Mouse (Mus musculus): ENCODE measurements around the gene Zfp972. TPM values are rescaled to one million over a fixed set of nuclear protein-coding genes. Genes with fewer than 3 reads are reported as not detected.

Gene Zfp972
- 3.2 TPM for polyA plus RNA-seq (2014; fragmentation: Illumina TruSeq; extraction: RNeasy Lipid Tissue Mini Kit (QIAGEN cat#74804); ENCODE audit: low read depth, low replicate concordance)

DNA sequence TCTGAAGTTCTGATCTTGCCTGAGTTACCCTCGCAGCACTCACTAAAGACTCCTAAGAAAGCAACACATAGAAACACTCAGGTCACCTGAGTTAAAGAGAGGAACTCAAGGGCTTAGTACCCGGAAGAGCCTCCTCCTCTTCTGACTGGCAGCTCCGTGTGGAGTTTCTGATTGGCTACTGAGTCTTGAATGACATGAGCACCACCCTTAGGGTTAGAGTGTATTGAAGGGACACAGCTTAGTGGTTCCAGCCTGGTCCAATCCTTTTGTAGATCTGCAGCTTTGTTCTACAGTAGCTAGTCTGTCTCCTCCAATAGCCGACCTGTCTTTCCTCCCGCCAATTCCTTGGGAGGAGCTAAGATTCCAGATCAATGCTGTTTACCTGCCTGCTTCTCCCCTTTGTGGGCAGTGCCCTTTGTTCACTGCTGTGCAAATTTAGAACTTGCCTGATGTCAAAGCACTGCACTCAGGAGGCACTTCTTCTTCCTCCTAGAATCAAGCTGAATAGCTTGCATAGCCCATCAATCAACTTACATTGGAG is at the start of gene Zfp972:
TSS of gene Zfp972 (minus strand) at position 51 of the 541 bp plus-strand sequence.

DNA sequence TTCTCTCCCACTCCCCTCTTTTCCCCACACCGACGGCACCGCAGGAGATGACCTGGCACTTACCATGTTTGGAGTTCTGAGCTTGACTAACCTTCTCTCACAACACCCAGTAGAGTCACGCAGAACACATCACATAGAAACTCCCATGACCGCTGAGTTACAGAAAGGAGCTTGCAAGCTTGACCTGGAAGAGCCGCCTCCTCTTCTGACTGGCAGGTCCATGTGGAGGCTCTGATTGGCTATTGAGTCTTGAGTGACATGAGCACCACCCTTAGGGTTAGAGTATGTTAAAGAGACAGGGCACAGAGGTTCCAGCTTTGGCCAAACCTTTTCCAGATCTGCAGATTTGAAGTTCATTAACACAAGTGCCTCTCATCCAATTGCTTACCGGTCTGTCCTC is 31.7 kb upstream of the Zfp972 start, which contains the start of gene Gm14326:
TSS of gene Gm14326 (minus strand) at position 153 of the 400 bp plus-strand sequence.

GRCm38 (mm10) chr2:177897046-177897578 is 28.3 kb downstream of the Zfp972 start, which contains the start of gene Gm14327:
Gm14327 (plus strand) TSS chr2:177897096.

Other genes with a start within 250 kb of the Zfp972 start
- 18.2 TPM for gene Gm14322, start 166.3 kb downstream of the Zfp972 start, polyA plus RNA-seq (2014; fragmentation: Illumina TruSeq; extraction: RNeasy Lipid Tissue Mini Kit (QIAGEN cat#74804); ENCODE audit: low read depth, low replicate concordance)
- gene Gm14325, start 85.3 kb downstream of the Zfp972 start, polyA plus RNA-seq (2014; fragmentation: Illumina TruSeq; extraction: RNeasy Lipid Tissue Mini Kit (QIAGEN cat#74804); ENCODE audit: low read depth, low replicate concordance) = 107 TPM
- gene Gm14327, start 28.5 kb downstream of the Zfp972 start, polyA plus RNA-seq (2014; fragmentation: Illumina TruSeq; extraction: RNeasy Lipid Tissue Mini Kit (QIAGEN cat#74804); ENCODE audit: low read depth, low replicate concordance) = 3.1 TPM
- 74.3 TPM for gene Gm14326, start 31.7 kb upstream of the Zfp972 start, polyA plus RNA-seq (2014; fragmentation: Illumina TruSeq; extraction: RNeasy Lipid Tissue Mini Kit (QIAGEN cat#74804); ENCODE audit: low read depth, low replicate concordance)
- 87.3 TPM for gene Zfp971, start 97.7 kb upstream of the Zfp972 start, polyA plus RNA-seq (2014; fragmentation: Illumina TruSeq; extraction: RNeasy Lipid Tissue Mini Kit (QIAGEN cat#74804); ENCODE audit: low read depth, low replicate concordance)
- gene Zfp931, start 152.9 kb upstream of the Zfp972 start, polyA plus RNA-seq (2014; fragmentation: Illumina TruSeq; extraction: RNeasy Lipid Tissue Mini Kit (QIAGEN cat#74804); ENCODE audit: low read depth, low replicate concordance) = 66.1 TPM
- 1.2 TPM for gene Phactr3, start 193.4 kb upstream of the Zfp972 start, polyA plus RNA-seq (2014; fragmentation: Illumina TruSeq; extraction: RNeasy Lipid Tissue Mini Kit (QIAGEN cat#74804); ENCODE audit: low read depth, low replicate concordance)

All from sigmoid colon, adult 10 weeks (tissue).